Mouse (Mus musculus): ENCODE data around the gene Nav2.
A peak's percentile ranks its signal among the peaks of the same experiment; 100 is the strongest.

Nav2 gene

GRCm38 (mm10) chr7:49175784-49176409 lies 267.4 kb downstream of the Nav2 start:
- DNase-seq: no peak

- no peak for DNase-seq
Measured at GRCm38 (mm10) chr7:49176590-49177201, 268.2 kb downstream of the Nav2 start.

GRCm38 (mm10) chr7:49178217-49178616 lies 269.7 kb downstream of the Nav2 start:
- no peak for DNase-seq

- DNase-seq: no peak
Measured at GRCm38 (mm10) chr7:49181010-49181409, 272.5 kb downstream of the Nav2 start.

- DNase-seq: no peak
Measured at GRCm38 (mm10) chr7:49182427-49182826, 273.9 kb downstream of the Nav2 start.

GRCm38 (mm10) chr7:49183696-49184095 lies 275.2 kb downstream of the Nav2 start:
- no peak for DNase-seq

- DNase-seq: no peak
Measured at GRCm38 (mm10) chr7:49185991-49186390, 277.5 kb downstream of the Nav2 start.

GRCm38 (mm10) chr7:49189364-49189763 lies 280.8 kb downstream of the Nav2 start:
- no peak for DNase-seq

- DNase-seq: no peak
Measured at GRCm38 (mm10) chr7:49190231-49190985, 281.9 kb downstream of the Nav2 start.

- DNase-seq: no peak
Measured at GRCm38 (mm10) chr7:49191081-49191678, 282.7 kb downstream of the Nav2 start.

- DNase-seq: no peak
Measured at GRCm38 (mm10) chr7:49192061-49192695, 283.7 kb downstream of the Nav2 start.

- DNase-seq: no peak
Measured at GRCm38 (mm10) chr7:49195711-49196147, 287.2 kb downstream of the Nav2 start.

GRCm38 (mm10) chr7:49199366-49199765 lies 290.9 kb downstream of the Nav2 start:
- DNase-seq: no peak

GRCm38 (mm10) chr7:49200270-49200669 lies 291.8 kb downstream of the Nav2 start:
- no peak for DNase-seq

- no peak for DNase-seq
Measured at GRCm38 (mm10) chr7:49202971-49203370, 294.5 kb downstream of the Nav2 start.

GRCm38 (mm10) chr7:49204856-49205255 lies 296.3 kb downstream of the Nav2 start:
- peak; percentile 51 for DNase-seq

GRCm38 (mm10) chr7:49205551-49205950 lies 297.0 kb downstream of the Nav2 start:
- DNase-seq: no peak

GRCm38 (mm10) chr7:49206775-49207676 lies 298.5 kb downstream of the Nav2 start:
- DNase-seq: no peak

GRCm38 (mm10) chr7:49209526-49209925 lies 301.0 kb downstream of the Nav2 start:
- DNase-seq: peak; percentile 60

- no peak for DNase-seq
Measured at GRCm38 (mm10) chr7:49210721-49211120, 302.2 kb downstream of the Nav2 start.

- DNase-seq: peak; percentile 64
Measured at GRCm38 (mm10) chr7:49213011-49213410, 304.5 kb downstream of the Nav2 start.

GRCm38 (mm10) chr7:49217786-49218185 lies 309.3 kb downstream of the Nav2 start:
- no peak for DNase-seq

All from kidney, adult 9 months (tissue).